Mouse (Mus musculus) ES-E14 (cell line): ENCODE results near the gene Nt5c1a.

ENCODE experiments used
- CHD2 ChIP-seq: IDR thresholded peaks from 2 replicates; pipeline ENCODE4 v1.6.1; 2014; ENCODE audit warnings: mild to moderate bottlenecking, low read depth, low read length, inconsistent platforms
- HCFC1 ChIP-seq: IDR thresholded peaks from 2 replicates; pipeline ENCODE4 v1.6.1; 2012; ENCODE audit warnings: low read length, inconsistent platforms, borderline replicate concordance; ENCODE audit not compliant: insufficient read depth
- ZC3H11A ChIP-seq: IDR thresholded peaks from 2 replicates; pipeline ENCODE4 v1.6.1; 2012; ENCODE audit warnings: low read depth, mild to moderate bottlenecking, inconsistent platforms, low read length, borderline replicate concordance

- TF ChIP-seq HCFC1 = no peak
- no peak for TF ChIP-seq ZC3H11A
- no peak for TF ChIP-seq CHD2
Observed at GRCm38 (mm10) chr4:123162305-123162917, 38.9 kb upstream of the Nt5c1a start.
